Mouse (Mus musculus) liver, postnatal 0 days (tissue): ENCODE data around the gene Cyp46a1. TPM values are rescaled to one million over a fixed set of nuclear protein-coding genes. Genes with fewer than 3 reads are reported as not detected.

Experiments used
- ATAC-seq: fragments of 200-750 bp; cut with Nextera tagmentation; 2 replicates; pipeline ENCODE4 v1.8.0; 2017; ENCODE audit warnings: mild to moderate bottlenecking, moderate library complexity
- DNase-seq: peaks from one replicate; pipeline ENCODE4 v3.0.0-alpha.2; 2016
- H3K27ac ChIP-seq: fragments of 300-500 bp; sonication (generic); 2 replicates; pipeline ENCODE4 v1.5.1; 2014; ENCODE audit warnings: antibody characterized with exemption, moderate library complexity, mild to moderate bottlenecking, low read depth
- H3K27me3 ChIP-seq: fragments of 300-500 bp; sonication (generic); 2 replicates; pipeline ENCODE4 v1.6.1; 2014; ENCODE audit warnings: low read length, control low read depth, mixed read lengths; ENCODE audit not compliant: insufficient read depth
- H3K36me3 ChIP-seq: fragments of 300-500 bp; sonication (generic); replicated peaks from 2 replicates; pipeline ENCODE4 v1.6.1; 2014; ENCODE audit warnings: mild to moderate bottlenecking, control low read depth, low read length, moderate library complexity, mixed read lengths; ENCODE audit not compliant: insufficient read depth
- H3K4me1 ChIP-seq: fragments of 300-500 bp; sonication (generic); 2 replicates; pipeline ENCODE4 v1.6.1; 2014; ENCODE audit warnings: antibody characterized with exemption, mild to moderate bottlenecking, control low read depth; ENCODE audit not compliant: insufficient read depth
- H3K4me2 ChIP-seq: fragments of 300-500 bp; sonication (generic); 2 replicates; pipeline ENCODE4 v1.6.1; 2014; ENCODE audit warnings: low read depth, mild to moderate bottlenecking, low read length, moderate library complexity, mixed read lengths
- H3K4me3 ChIP-seq: fragments of 300-500 bp; sonication (generic); 2 replicates; pipeline ENCODE4 v1.5.1; 2014; ENCODE audit warnings: low read depth, low read length
- H3K9ac ChIP-seq: fragments of 300-500 bp; sonication (generic); replicated peaks from 2 replicates; pipeline ENCODE4 v1.6.1; 2014; ENCODE audit warnings: mild to moderate bottlenecking, moderate library complexity
- H3K9me3 ChIP-seq: fragments of 300-500 bp; sonication (generic); 2 replicates; pipeline ENCODE4 v1.6.1; 2016; ENCODE audit warnings: mild to moderate bottlenecking, control low read depth, low read length, mixed read lengths
- CTCF ChIP-seq: sonication (generic); IDR thresholded peaks from 2 replicates; pipeline ENCODE4 v1.5.1; 2016; ENCODE audit warnings: antibody characterized with exemption, low read depth
- EP300 ChIP-seq: IDR thresholded peaks from 2 replicates; pipeline ENCODE4 v1.6.1; 2016; ENCODE audit warnings: antibody characterized with exemption, low read depth, mild to moderate bottlenecking
- WGBS: fragments of 180-500 bp; shearing (Covaris S2); extraction: QIAGEN DNeasy Blood & Tissue Kit; methylation state at CpG from one replicate; pipeline ENCODE4 v1.1.7; 2014; ENCODE audit not compliant: insufficient replicate concordance; 5-methylcytosine and 5-hydroxymethylcytosine counted together
- polyA plus RNA-seq: library from polyadenylated mRNA; unstranded; fragments of >200 nt; fragmentation: Nextera tagmentation; extraction: Ambion mirVana; gene quantifications from 2 replicates; pipeline ENCODE4 v1.2.1, GENCODE M21; 2015

Cyp46a1 gene
- polyA plus RNA-seq, 1 experiment from 2014 or later: 0.23 TPM

GRCm38 (mm10) chr12:108409100-108409499, 74.9 kb downstream of the Cyp46a1 start:
- ATAC-seq: no peak
- TF ChIP-seq EP300 (no peak), CTCF (no peak)
- 61% methylated on average over 5 of the region's 5 CpGs for WGBS

GRCm38 (mm10) chr12:108410416-108411208, 76.4 kb downstream of the Cyp46a1 start:
- Histone ChIP-seq H3K4me1 (no peaks in the 10 kb centered on the region), H3K9me3 (no peaks in the 10 kb centered on the region), H3K4me3 (no peak overlapping the region), H3K4me2 (no peak overlapping the region), H3K27me3 (no peaks in the 10 kb centered on the region), H3K9ac (no peak overlapping the region), H3K36me3 (no peaks in the 10 kb centered on the region), H3K27ac (no peak overlapping the region)
- ATAC-seq: no peak
- no peak for TF ChIP-seq CTCF
- TF ChIP-seq EP300: no peak
- WGBS: 71% methylated on average over 14 of the region's 14 CpGs
- DNase-seq: no peak

More at GRCm38 (mm10) chr12:108409100-108409499, 74.9 kb downstream of the Cyp46a1 start:
- no peaks in the 10 kb centered on the region for H3K9me3 ChIP-seq
- H3K27me3 ChIP-seq: no peaks in the 10 kb centered on the region
- DNase-seq: no peak
- H3K4me2 ChIP-seq: no peak overlapping the region
- no peak overlapping the region for H3K9ac ChIP-seq
- no peak overlapping the region for H3K27ac ChIP-seq
- H3K4me3 ChIP-seq: no peak overlapping the region
- no peaks in the 10 kb centered on the region for H3K36me3 ChIP-seq
- H3K4me1 ChIP-seq: no peaks in the 10 kb centered on the region

Other genes with a start within 250 kb of the Cyp46a1 start
- gene Setd3, start 155.1 kb upstream of the Cyp46a1 start, polyA plus RNA-seq: 35.6 and 38.0 TPM in 2 replicates
- gene Ccnk, start 154.8 kb upstream of the Cyp46a1 start, polyA plus RNA-seq: 1.7 and 1.8 TPM in 2 replicates
- 1.5 TPM in 2 replicates for gene Ccdc85c, start 59.0 kb upstream of the Cyp46a1 start, polyA plus RNA-seq
- 0.02 TPM in 1 of 2 replicates, not detected in the other for gene Hhipl1, start 28.1 kb upstream of the Cyp46a1 start, polyA plus RNA-seq
- gene Eml1, start 36.6 kb downstream of the Cyp46a1 start, polyA plus RNA-seq: 4.6 and 4.8 TPM in 2 replicates
- gene Evl, start 220.3 kb downstream of the Cyp46a1 start, polyA plus RNA-seq: 14.3 and 16.5 TPM in 2 replicates